Mouse (Mus musculus) Patski (cell line): ENCODE data around the gene Epdr1. TPM values are rescaled to one million over a fixed set of nuclear protein-coding genes. Genes with fewer than 3 reads are reported as not detected.

Source experiments
- ATAC-seq: fragments of 100-300 bp; one replicate; pipeline ENCODE4 v1.8.0; 2021
- CTCF ChIA-PET: fragments of 350-600 bp; sonication (Branson Sonifier 250); formaldehyde crosslinking; loops from one replicate; lab custom pipeline; 2022; ENCODE audit warnings: inconsistent platforms; lab: Charles Lee
- POLR2A ChIA-PET: fragments of 350-600 bp; sonication (Branson Sonifier 250); formaldehyde crosslinking; loops from one replicate; lab custom pipeline; 2022; ENCODE audit warnings: antibody characterized with exemption, inconsistent platforms; lab: Charles Lee
- DNase-seq: peaks from one replicate; pipeline ENCODE4 v3.0.0-alpha.2; 2011; ENCODE audit warnings: low read depth, low spot score
- H3K27me3 ChIP-seq: fragments of 371-371 bp; one replicate; pipeline ENCODE4 v1.5.1; 2021
- CTCF ChIP-seq: fragments of 100-300 bp; IDR thresholded peaks from one replicate; pipeline ENCODE4 v1.5.1; 2021
- in situ Hi-C: fragments of 300-500 bp; cut with MboI; formaldehyde crosslinking; loops from 3 replicates; pipeline ENCODE4 v1.11.1; 2018; ENCODE audit warnings: low pct_unique_long_range_greater_than_20kb, mixed read lengths
- polyA plus RNA-seq: library from polyadenylated mRNA; unstranded; gene quantifications from one replicate; pipeline ENCODE4 v1.2.3, GENCODE M21; 2021

Epdr1 gene
- 62.1 TPM for polyA plus RNA-seq

- ATAC-seq = peak; percentile 98
- peak; percentile 89 for TF ChIP-seq CTCF
- POLR2A ChIA-PET = interaction anchor here (0.8 to 1.2 kb wide), 2 partner anchors 13 to 17 kb away, joined by 3 read pairs; no protein-coding TSS in a partner anchor
- peak; percentile 50 for DNase-seq
- in situ Hi-C loops = no loop called here
- no peaks in the 10 kb centered on the region for H3K27me3 ChIP-seq
- CTCF ChIA-PET = interaction anchor here (0.8 to 2.1 kb wide), 7 partner anchors 10 to 254 kb away, joined by 3 to 10 read pairs (median 3); no protein-coding TSS in a partner anchor
These were observed at the start of gene Epdr1 for GRCm38 (mm10) chr13:19619216-19619927. Epdr1 (minus strand) TSS chr13:19619927.

GRCm38 (mm10) chr13:19668355-19669140, 48.8 kb upstream of the Epdr1 start:
- TF ChIP-seq CTCF = no peak
- CTCF ChIA-PET = interaction anchor here (1.2 to 1.7 kb wide), 3 partner anchors 10 to 491 kb away, joined by 3 to 7 read pairs (median 4); no protein-coding TSS in a partner anchor
- ATAC-seq (no peak), DNase-seq (no peak)
- POLR2A ChIA-PET = no interaction called here
- no peaks in the 10 kb centered on the region for H3K27me3 ChIP-seq
- in situ Hi-C loops = no loop called here

- in situ Hi-C loops = no loop called here
- ATAC-seq = no peak
- no peak for TF ChIP-seq CTCF
- CTCF ChIA-PET = interaction anchor here (1.1 kb wide), 1 partner anchor 11 kb away, joined by 3 read pairs; no protein-coding TSS in a partner anchor
- DNase-seq = no peak
- peaks cover 8% of the 10 kb centered on the region for H3K27me3 ChIP-seq
- POLR2A ChIA-PET = no interaction called here
These were observed 32.7 kb upstream of the Epdr1 start for GRCm38 (mm10) chr13:19652405-19652804.

GRCm38 (mm10) chr13:19649824-19650223, 30.1 kb upstream of the Epdr1 start:
- no peak for ATAC-seq
- no peak for DNase-seq
- ChIA-PET CTCF (no interaction called here), POLR2A (no interaction called here)
- H3K27me3 ChIP-seq = peaks cover 16% of the 10 kb centered on the region
- no peak for TF ChIP-seq CTCF
- in situ Hi-C loops = loop anchor here (25.0 kb wide), 1 partner anchor 188 kb away; no protein-coding TSS in a partner anchor

GRCm38 (mm10) chr13:19644225-19644624, 24.5 kb upstream of the Epdr1 start:
- in situ Hi-C loops = loop anchor here (5.0 to 25.0 kb wide), 3 partner anchors 182 to 462 kb away; no protein-coding TSS in a partner anchor
- DNase-seq = no peak
- ATAC-seq = no peak

GRCm38 (mm10) chr13:19643519-19643918, 23.8 kb upstream of the Epdr1 start:
- TF ChIP-seq CTCF = no peak
- peaks cover 23% of the 10 kb centered on the region for H3K27me3 ChIP-seq
- ChIA-PET POLR2A (no interaction called here), CTCF (interaction anchor here (1.2 to 5.4 kb wide), 4 partner anchors 11 to 466 kb away, joined by 4 to 39 read pairs (median 6); no protein-coding TSS in a partner anchor)
- in situ Hi-C loops = loop anchor here (5.0 to 25.0 kb wide), 3 partner anchors 181 to 461 kb away; no protein-coding TSS in a partner anchor
- no peak for DNase-seq
- ATAC-seq = no peak

More at GRCm38 (mm10) chr13:19644225-19644624, 24.5 kb upstream of the Epdr1 start:
- ChIA-PET POLR2A (no interaction called here), CTCF (interaction anchor here (1.9 kb wide), 1 partner anchor 11 kb away, joined by 6 read pairs; no protein-coding TSS in a partner anchor)
- TF ChIP-seq CTCF = peak; percentile 44
- H3K27me3 ChIP-seq = peaks cover 23% of the 10 kb centered on the region

GRCm38 (mm10) chr13:19640203-19640851, 20.6 kb upstream of the Epdr1 start:
- H3K27me3 ChIP-seq = peaks cover 20% of the 10 kb centered on the region

GRCm38 (mm10) chr13:19636131-19636530, 16.4 kb upstream of the Epdr1 start:
- ChIA-PET CTCF (interaction anchor here (0.8 to 5.8 kb wide), 5 partner anchors 8 to 271 kb away, joined by 3 to 45 read pairs (median 10); partner anchors contain the start of gene Epdr1), POLR2A (interaction anchor here (1.1 kb wide), 1 partner anchor 16 kb away, joined by 3 read pairs; the partner anchor contains the start of gene Epdr1)
- in situ Hi-C loops = loop anchor here (25.0 kb wide), 1 partner anchor 174 kb away; no protein-coding TSS in a partner anchor
- DNase-seq = no peak
- ATAC-seq = peak; percentile 67
- TF ChIP-seq CTCF = peak; percentile 88
- no peaks in the 10 kb centered on the region for H3K27me3 ChIP-seq

More at GRCm38 (mm10) chr13:19640203-19640851, 20.6 kb upstream of the Epdr1 start:
- CTCF ChIA-PET = interaction anchor here (0.8 to 5.4 kb wide), 5 partner anchors 202 to 298 kb away, joined by 3 to 39 read pairs (median 4); no protein-coding TSS in a partner anchor
- in situ Hi-C loops = loop anchor here (5.0 to 25.0 kb wide), 3 partner anchors 178 to 458 kb away; no protein-coding TSS in a partner anchor
- POLR2A ChIA-PET = no interaction called here
- ATAC-seq (peak; percentile 65), DNase-seq (no peak)
- TF ChIP-seq CTCF = peak; percentile 46

GRCm38 (mm10) chr13:19630768-19631709, 11.3 kb upstream of the Epdr1 start:
- ATAC-seq (no peak), DNase-seq (no peak)
- CTCF ChIA-PET = interaction anchor here (1.1 kb wide), 1 partner anchor 12 kb away, joined by 3 read pairs; the partner anchor contains the start of gene Epdr1
- POLR2A ChIA-PET = no interaction called here
- H3K27me3 ChIP-seq = no peaks in the 10 kb centered on the region
- in situ Hi-C loops = loop anchor here (25.0 kb wide), 1 partner anchor 169 kb away; no protein-coding TSS in a partner anchor
- TF ChIP-seq CTCF = no peak
